Mouse (Mus musculus) testis, postnatal 10 days (tissue): ENCODE measurements around the gene Arhgap40.

ENCODE experiments used
- DNase-seq: peaks from one replicate; pipeline ENCODE4 v3.0.0; 2021; ENCODE audit warnings: low spot score

Gene Arhgap40

GRCm38 (mm10) chr2:158512528-158512927 lies at the start of gene Arhgap40:
TSS of gene Arhgap40 (plus strand) at chr2:158512796.
- peak; percentile 41 for DNase-seq

- no peak for DNase-seq
These were observed 38.4 kb upstream of the Arhgap40 start for GRCm38 (mm10) chr2:158474159-158474558.

GRCm38 (mm10) chr2:158477640-158478039 lies 35.0 kb upstream of the Arhgap40 start:
- DNase-seq = no peak

DNA sequence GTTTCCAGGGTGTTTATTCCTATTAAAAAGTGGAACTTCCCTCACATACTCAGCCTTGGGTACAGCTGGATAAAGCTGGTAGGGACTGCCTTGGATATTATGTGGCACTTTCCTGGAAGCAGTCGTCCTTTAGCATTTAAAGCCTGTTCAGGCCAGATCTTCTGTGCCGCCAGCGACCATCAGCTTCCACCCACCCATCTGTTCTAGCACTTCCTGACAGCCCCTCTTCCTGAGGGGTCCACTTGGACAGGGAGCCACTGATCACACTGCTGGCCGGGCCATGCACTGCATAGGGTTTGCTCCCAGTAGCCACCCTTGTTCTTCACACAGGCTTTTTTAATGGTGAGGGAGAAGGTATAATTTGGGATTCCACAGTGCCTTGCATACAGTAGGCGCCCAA lies 14.1 kb upstream of the Arhgap40 start:
- no peak for DNase-seq

- no peak for DNase-seq
These were observed 10.5 kb upstream of the Arhgap40 start, which contains the start of gene Adig for GRCm38 (mm10) chr2:158501836-158502812. TSS of gene Adig (plus strand) at chr2:158502612.

DNA sequence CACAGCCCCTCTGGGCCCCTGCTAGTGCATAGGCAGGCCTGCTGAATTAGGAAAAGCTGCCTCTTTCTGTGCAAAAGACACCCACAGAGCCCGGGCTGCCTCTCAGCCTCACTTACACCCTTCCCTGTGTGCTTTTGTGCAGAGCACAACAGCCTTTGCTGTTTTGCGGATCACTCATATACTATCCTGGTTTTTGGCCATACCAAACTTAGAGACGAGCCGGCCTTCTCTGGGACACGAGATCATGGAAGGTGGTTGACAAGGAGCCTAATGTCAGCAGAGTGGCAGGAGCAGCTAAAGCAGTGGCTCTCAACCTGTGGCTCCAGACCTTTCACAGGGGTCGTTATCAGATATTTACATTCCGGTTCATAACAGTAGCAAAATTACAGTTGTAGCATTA lies 9.4 kb upstream of the Arhgap40 start:
- DNase-seq = no peak

DNA sequence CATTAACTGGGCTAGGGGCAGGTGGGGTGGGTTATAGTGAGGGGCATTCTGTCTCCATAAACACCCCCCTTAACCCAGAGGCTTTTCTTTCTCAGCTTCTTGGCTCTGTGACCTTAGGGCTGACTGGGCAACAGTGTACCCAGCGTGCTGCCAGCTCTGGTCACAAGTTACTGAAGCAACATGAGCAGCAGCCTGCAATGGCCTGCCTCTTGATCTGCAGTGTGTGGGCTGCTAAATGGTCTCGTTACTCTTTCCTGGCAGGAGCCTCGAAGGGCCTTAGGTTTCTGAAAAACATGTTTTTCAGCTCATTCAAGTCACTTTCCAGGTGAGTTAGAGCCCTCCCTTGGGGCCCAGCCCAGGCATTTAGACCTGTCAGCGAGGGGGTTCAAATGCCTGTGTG lies 8.9 kb upstream of the Arhgap40 start:
- no peak for DNase-seq

DNA sequence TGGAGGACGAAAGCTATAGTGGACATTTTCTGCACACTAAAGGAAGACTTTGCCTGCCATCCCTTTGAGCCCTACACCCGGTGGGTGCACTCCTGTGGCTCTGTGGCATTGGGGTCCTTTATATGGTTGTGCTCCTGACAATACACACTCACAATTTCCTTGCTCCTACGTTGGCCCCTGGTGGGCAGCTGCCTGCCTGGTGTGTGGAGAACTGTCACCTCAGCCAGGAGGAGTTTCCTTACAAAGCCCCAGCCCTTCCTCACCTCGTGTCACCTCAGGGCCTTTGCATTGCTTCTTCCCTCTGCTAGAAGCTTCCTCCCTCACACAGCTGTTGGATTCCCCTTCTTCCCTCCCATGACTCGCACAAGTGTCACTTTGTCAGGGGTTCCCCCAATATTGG lies 6.1 kb upstream of the Arhgap40 start:
- no peak for DNase-seq

- peak; percentile 26 for DNase-seq
These were observed 5.5 kb upstream of the Arhgap40 start for GRCm38 (mm10) chr2:158507046-158507445.

GRCm38 (mm10) chr2:158510665-158511064 lies 1.9 kb upstream of the Arhgap40 start:
- peak; percentile 70 for DNase-seq

DNA sequence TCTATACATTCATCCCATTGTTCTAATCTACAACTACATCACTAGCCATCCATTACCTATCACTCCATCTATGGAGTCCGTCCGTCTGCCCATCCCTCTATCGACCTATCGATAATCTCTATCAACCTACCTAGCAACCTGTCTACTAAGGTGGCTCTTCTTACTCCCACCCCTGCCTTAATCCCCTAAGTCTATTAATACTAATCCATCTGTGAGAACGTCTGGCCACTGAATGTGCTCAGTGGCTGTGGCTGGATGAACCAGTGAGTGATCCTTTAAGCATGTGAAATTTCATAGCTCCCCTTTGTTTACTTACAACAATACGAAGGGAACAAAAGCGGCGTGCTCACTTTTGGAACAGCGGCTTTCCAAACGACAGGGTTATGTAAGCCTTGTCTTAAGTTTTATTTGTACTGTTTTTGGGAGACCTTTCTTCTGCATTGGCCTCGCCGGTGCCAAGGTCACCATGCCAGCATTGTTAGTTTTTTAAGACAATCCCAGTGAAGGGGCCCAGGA lies 1.3 kb downstream of the Arhgap40 start:
- DNase-seq = no peak

GRCm38 (mm10) chr2:158518583-158518982 lies 6.0 kb downstream of the Arhgap40 start:
- no peak for DNase-seq

- no peak for DNase-seq
These were observed 6.5 kb downstream of the Arhgap40 start for GRCm38 (mm10) chr2:158519071-158519470.

DNA sequence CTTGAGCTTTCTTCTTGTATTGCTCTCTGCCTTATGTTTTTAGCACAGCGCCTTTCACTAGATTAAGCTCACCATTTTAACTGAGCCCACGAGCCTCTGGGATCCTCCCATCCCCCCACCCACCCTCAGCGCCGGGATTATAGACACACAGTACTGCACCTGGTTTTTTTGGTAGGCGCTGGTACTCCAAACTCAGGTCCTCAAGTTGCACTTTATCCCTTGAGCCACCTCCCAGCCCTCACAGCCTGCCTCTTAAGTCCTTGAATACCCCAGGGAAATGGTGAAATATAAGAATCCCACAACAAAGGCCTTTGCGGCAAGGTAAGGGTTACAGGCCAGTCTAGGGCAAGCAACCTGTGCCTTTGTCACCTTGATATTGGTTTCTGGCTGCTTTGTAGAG lies 7.2 kb downstream of the Arhgap40 start:
- no peak for DNase-seq

DNA sequence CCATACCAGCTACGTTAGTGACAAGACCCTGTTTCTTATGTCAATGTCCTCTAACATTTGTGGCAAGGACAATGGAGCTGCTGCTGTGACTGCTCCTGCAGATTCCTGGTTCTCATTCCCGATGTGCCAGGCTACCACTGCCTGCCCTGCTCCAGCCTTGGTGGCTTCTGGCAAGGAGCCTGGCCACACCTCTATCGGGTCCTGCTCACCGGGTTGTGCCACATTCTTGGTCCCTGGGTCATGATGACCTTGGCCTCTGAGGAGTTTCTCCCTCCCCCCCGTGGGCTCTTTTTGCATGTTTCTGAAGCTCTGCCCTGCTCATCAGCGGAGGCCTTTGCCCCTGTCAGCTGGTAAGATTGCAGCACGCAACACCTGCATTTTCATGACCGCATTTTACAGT lies 10.5 kb downstream of the Arhgap40 start:
- DNase-seq = no peak

DNA sequence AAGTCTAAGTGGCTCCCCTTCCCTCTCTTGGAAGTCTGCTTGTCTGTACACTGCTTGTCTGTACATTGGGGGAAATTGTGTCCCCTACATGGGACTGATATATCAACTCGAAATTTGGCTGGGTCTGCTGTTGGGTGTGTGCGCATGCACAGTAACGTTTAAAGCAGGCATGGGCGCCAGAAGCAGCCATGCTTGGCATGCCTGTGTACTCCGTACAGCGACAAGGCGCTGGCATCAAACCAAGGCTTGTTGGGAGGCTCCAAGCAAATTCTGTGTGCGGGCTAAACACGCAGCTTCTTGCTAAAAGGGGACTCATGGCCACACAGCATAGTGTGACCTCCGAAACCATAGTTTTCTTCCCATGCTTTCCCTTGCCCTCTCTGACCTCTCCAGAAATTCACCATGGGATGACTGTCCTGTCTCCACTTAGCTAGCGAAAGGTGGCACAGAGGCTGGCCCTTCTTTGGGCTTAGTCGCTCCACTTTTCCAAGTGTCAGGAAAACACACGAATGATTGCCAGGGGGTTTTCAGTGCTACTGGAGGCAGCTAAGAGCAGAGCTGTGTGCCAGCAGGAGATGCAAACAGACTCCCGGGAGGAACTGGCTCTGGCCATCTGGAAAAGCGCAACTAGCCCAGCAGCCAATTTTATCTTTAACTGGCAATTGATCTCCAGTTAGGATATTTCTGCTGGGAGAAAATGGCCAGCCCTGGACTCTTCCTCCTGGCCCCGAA lies 11.7 kb downstream of the Arhgap40 start:
- DNase-seq = no peak

- DNase-seq = peak; percentile 69
These were observed 21.5 kb downstream of the Arhgap40 start for GRCm38 (mm10) chr2:158534090-158534489.

- no peak for DNase-seq
These were observed 22.0 kb downstream of the Arhgap40 start for GRCm38 (mm10) chr2:158534559-158534958.

- no peak for DNase-seq
These were observed 27.1 kb downstream of the Arhgap40 start for GRCm38 (mm10) chr2:158539433-158540305.

- no peak for DNase-seq
These were observed 28.7 kb downstream of the Arhgap40 start for GRCm38 (mm10) chr2:158541286-158541685.

DNA sequence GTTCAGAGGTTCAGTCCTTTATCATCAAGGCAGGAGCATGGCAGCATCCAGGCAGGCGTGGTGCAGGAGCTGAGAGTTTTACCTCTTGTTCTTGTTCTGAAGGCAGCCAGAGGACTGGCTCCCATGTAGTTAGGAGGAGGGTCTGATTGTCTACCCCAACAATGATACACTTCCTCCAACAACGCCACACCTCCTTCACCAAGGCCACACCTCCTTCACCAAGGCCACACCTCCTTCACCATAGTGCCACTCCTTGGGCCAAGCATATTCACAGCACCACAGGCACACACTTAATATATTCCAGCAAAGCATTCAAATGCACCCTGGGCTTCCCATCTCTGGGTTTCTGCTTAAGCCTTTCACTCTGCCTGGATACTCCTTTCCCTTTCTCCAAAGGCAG lies 32.7 kb downstream of the Arhgap40 start:
- DNase-seq = no peak

GRCm38 (mm10) chr2:158546751-158547150 lies 34.2 kb downstream of the Arhgap40 start:
- peak; percentile 83 for DNase-seq
